Mouse (Mus musculus) embryonic stem cell, embryonic (primary cell): Measurements from ENCODE around the gene Fastkd3.
"Not testable (repeated sequence)": the region's sequence is repeated elsewhere in the genome, so short reads cannot be mapped to it uniquely, and the experiment has no call there.

ENCODE experiments used
- CTCF ChIA-PET, 4 experiments: fragments of 300-600 bp in 2 of 4; fragments of 350-600 bp in 2 of 4; sonication (Branson Sonifier 250); formaldehyde crosslinking; loops; one replicate each; lab custom pipeline; 2022; ENCODE audit warnings: inconsistent platforms in 2 of 4; lab: Charles Lee
- POLR2A ChIA-PET, 4 experiments: fragments of 300-600 bp in 2 of 4; fragments of 350-600 bp in 2 of 4; sonication (Branson Sonifier 250); formaldehyde crosslinking; loops; one replicate each; lab custom pipeline; 2022; ENCODE audit warnings: antibody characterized with exemption in 4 of 4, inconsistent platforms in 1 of 4; lab: Charles Lee

The Fastkd3 gene

DNA sequence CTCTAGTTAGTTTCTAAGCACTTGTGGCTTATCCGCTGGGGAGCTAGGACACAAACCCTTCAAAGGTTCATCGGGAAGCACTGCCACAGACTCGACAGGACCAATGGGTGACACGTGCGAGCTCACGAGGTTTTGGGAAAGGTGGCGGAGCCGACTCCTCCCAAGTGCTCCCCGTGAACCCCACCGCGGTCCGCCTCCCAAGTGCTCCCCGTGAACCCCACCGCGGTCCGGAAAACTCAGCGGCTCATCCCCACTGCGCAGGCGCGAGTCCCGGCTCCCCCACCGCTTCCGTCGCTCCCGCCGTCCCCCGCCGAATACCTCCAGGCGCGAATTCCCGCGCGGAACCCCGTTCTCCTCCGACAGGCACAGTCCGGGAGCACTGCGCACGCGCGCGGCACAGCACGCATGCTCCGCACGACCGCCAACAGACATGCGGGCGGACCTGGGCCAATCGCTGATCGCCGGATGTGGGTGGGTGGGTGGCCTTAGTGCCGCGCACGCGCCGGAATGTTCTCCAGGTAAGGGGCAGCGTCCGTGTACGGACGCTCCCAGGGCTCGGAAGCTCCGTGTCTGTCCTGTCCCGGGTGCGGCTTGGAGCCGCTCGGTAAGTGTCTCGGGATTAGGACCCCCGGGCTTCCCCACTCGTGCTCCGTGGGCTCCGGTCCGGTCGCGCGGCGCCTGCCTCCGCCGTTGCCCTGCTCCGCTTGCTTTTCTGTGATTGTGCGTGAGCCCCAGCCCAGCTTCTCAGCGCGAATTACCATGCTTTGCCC is at the start of gene Fastkd3, which contains the start of gene Mtrr:
Gene Fastkd3, plus strand, starts transcription at position 488 of the 770 bp plus-strand sequence.
Gene Mtrr, minus strand, starts transcription at position 403 of the 770 bp plus-strand sequence.
- ChIA-PET CTCF (no interaction called here), POLR2A (interaction anchor here in 3 of 4 experiments (0.6 to 3.5 kb wide), 20 partner anchors 9 to 1098 kb away, joined by 3 to 74 read pairs (median 5); partner anchors contain the start of genes 1700001L19Rik (in 2 of the 3), Srd5a1 (in 2 of the 3) and Zfp874b (in 1 of the 3))

DNA sequence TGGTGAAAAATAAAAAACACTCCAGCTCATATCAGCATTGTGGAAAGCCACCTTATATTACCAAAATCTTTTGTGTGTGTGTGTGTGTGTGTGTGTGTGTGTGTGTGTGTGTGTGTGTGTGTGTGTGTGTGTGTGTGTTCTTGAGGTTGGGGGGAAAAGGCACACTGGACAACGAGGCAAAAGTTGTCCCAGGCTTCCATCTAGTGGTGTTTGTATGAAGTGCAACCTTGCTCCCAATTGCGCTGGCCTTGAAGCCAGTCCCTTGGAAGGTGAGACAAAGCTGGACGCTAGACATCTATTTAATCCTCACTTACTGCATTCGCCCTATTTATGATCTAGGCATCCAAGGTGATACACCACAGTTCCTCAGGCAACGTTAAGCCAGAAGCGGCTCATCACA is 28.6 kb upstream of the Fastkd3 start:
- CTCF ChIA-PET = interaction anchor here in 2 of 4 experiments (0.6 to 2.1 kb wide), 8 partner anchors 16 to 949 kb away, joined by 3 to 13 read pairs (median 4); no protein-coding TSS in a partner anchor
- POLR2A ChIA-PET = not testable (repeated sequence)

- ChIA-PET POLR2A (interaction anchor here in 2 of 4 experiments (1.0 to 8.6 kb wide), 4 partner anchors 9 to 17 kb away, joined by 3 to 74 read pairs (median 22); partner anchors contain the start of genes Fastkd3 (in 2 of the 2) and Mtrr (in 2 of the 2)), CTCF (no interaction called here)
These were observed 13.9 kb upstream of the Fastkd3 start for GRCm38 (mm10) chr13:68568110-68568509.

DNA sequence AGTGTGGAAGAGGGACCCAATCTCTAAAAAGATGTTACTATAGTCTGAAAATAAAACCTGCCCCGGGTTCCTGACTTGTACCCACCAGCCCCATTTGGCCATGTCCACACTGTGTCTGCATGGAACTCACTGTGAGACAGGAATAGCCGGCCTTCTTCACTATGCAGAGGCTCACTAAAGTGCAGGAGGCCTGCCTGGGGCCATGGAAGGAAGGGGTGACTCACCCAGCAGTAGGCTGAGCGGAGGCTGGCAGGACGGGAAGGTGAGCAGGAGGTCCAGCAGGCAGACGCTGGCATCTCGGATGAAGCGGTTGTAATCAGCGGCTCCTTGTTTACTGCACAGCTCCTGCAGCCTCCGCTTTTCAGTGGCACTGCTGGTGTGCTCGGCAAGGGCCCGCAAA is 13.5 kb upstream of the Fastkd3 start:
- POLR2A ChIA-PET = interaction anchor here in 2 of 4 experiments (0.9 to 8.6 kb wide), 7 partner anchors 9 to 724 kb away, joined by 3 to 74 read pairs (median 3); partner anchors contain the start of genes Fastkd3 (in 2 of the 2), Mtrr (in 2 of the 2) and 1700001L19Rik (in 1 of the 2)

GRCm38 (mm10) chr13:68569589-68570336 is 12.3 kb upstream of the Fastkd3 start:
- CTCF ChIA-PET = interaction anchor here in 1 of 4 experiments (0.6 kb wide), 1 partner anchor 16 kb away, joined by 3 read pairs; no protein-coding TSS in a partner anchor

More for the DNA sequence above, 13.5 kb upstream of the Fastkd3 start:
- CTCF ChIA-PET = no interaction called here

DNA sequence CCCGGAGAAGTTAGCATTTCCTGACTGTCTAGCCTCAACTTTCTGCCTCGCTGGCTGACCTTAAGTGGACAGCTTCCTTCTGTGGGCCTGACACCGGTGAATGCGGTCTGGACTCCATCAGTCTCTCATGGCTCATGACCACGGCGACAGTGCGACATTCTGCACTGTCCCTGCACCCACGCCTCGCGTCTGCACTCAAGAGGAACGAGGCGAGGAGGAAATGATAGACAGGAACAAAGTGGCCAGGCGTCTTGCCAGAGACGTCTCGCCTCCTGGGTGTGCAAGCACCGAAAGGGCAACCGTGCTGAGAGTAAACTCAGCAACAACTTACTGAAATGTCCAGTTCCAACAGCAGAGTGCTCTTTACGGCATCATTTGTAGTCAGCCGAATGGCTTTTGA is 9.8 kb upstream of the Fastkd3 start:
- CTCF ChIA-PET = interaction anchor here in 1 of 4 experiments (1.0 kb wide), 1 partner anchor 21 kb away, joined by 3 read pairs; no protein-coding TSS in a partner anchor
- POLR2A ChIA-PET = interaction anchor here in 3 of 4 experiments (1.0 to 8.6 kb wide), 9 partner anchors 9 to 1152 kb away, joined by 3 to 74 read pairs (median 10); partner anchors contain the start of genes Fastkd3 (in 3 of the 3), Mtrr (in 3 of the 3) and Zfp459 (in 1 of the 3)

More at GRCm38 (mm10) chr13:68569589-68570336, 12.3 kb upstream of the Fastkd3 start:
- POLR2A ChIA-PET = interaction anchor here in 2 of 4 experiments (1.1 to 8.6 kb wide), 6 partner anchors 12 to 725 kb away, joined by 3 to 74 read pairs (median 7); partner anchors contain the start of genes Fastkd3 (in 2 of the 2), Mtrr (in 2 of the 2) and 1700001L19Rik (in 1 of the 2)

DNA sequence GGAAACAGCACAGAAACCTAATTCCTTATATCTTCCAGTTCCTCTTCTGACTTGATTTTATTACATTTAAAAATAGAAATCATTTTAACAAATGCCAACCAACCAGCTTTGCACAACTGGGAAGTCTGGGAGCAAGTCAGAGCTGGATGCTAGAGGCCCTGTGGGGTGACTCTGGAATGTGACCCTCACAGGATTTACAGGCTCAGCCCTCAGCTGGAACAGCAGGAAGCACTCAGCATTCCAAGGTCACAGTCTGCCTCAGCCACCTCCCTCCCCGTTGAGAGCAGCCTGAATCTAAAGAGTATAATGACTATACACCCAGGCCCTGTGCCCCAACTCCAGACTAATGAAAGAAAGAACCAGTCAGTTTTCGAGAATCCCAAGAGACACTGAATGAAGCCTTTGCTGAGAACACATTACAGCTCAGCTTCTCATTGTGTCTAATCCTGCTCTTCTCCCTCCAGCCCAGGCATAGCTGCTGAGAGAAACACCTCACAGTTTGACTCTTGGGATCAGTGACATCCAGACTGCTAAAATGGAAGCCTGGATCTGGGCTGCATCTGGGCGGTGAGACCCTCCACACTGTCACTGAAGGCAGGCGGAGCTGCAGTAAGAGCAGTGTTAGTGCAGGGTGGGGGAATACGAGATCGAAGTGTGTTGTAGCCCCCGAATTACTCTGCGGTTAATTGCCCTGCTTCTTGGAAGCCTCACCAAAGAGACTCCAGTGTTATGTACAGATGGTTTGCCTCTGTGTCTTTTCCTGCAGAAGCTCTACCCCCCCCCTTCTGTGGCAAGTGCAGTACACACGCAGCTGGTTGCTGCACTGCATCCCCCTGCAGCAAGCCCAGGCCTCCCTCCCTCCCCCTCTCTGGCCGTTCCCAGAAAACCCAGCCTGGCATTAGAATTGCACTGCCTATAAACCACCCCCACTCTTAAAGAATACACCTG is 8.8 kb upstream of the Fastkd3 start:
- ChIA-PET CTCF (interaction anchor here in 2 of 4 experiments (1.0 to 1.1 kb wide), 2 partner anchors 20 kb away, joined by 3 to 5 read pairs; no protein-coding TSS in a partner anchor), POLR2A (interaction anchor here in 3 of 4 experiments (0.6 to 8.6 kb wide), 15 partner anchors 8 to 1465 kb away, joined by 3 to 74 read pairs (median 4); partner anchors contain the start of genes Fastkd3 (in 3 of the 3), Mtrr (in 3 of the 3), Gm28557 (in 1 of the 3) and Zfp459 (in 1 of the 3))

- ChIA-PET CTCF (no interaction called here), POLR2A (interaction anchor here in 3 of 4 experiments (0.6 to 3.3 kb wide), 13 partner anchors 7 to 1072 kb away, joined by 3 to 22 read pairs (median 4); partner anchors contain the start of genes Fastkd3 (in 1 of the 3) and Mtrr (in 1 of the 3))
These were observed 7.6 kb upstream of the Fastkd3 start for GRCm38 (mm10) chr13:68574398-68574797.

- ChIA-PET CTCF (no interaction called here), POLR2A (interaction anchor here in 1 of 4 experiments (0.9 to 1.3 kb wide), 2 partner anchors 11 to 16 kb away, joined by 3 to 6 read pairs; no protein-coding TSS in a partner anchor)
These were observed 4.1 kb upstream of the Fastkd3 start for GRCm38 (mm10) chr13:68577945-68578344.

GRCm38 (mm10) chr13:68581086-68581740 is 821 bp upstream of the Fastkd3 start:
- CTCF ChIA-PET = interaction anchor here in 2 of 4 experiments (0.7 to 0.8 kb wide), 3 partner anchors 10 to 1005 kb away, joined by 3 to 5 read pairs (median 3); no protein-coding TSS in a partner anchor
- POLR2A ChIA-PET = interaction anchor here in 3 of 4 experiments (0.9 to 3.5 kb wide), 16 partner anchors 8 to 1097 kb away, joined by 3 to 74 read pairs (median 6); partner anchors contain the start of genes 1700001L19Rik (in 2 of the 3), Srd5a1 (in 2 of the 3) and Zfp874b (in 1 of the 3)

DNA sequence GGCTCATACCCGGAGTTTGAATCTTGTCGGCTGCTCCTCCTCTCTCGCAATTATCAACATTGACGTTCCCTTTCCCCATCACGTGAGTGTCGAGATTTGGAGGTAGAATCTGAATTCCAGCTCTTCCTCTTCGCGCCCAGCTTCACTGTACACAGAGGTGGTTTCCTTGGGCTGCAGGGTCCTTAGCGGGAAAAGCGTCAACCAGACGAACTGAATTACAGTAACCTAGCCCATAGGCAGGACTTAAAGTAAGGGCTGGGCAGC is 415 bp downstream of the Fastkd3 start:
- ChIA-PET CTCF (no interaction called here), POLR2A (interaction anchor here in 3 of 4 experiments (0.6 to 3.5 kb wide), 19 partner anchors 9 to 1099 kb away, joined by 3 to 74 read pairs (median 5); partner anchors contain the start of genes 1700001L19Rik (in 2 of the 3), Srd5a1 (in 1 of the 3) and Zfp874b (in 1 of the 3))

DNA sequence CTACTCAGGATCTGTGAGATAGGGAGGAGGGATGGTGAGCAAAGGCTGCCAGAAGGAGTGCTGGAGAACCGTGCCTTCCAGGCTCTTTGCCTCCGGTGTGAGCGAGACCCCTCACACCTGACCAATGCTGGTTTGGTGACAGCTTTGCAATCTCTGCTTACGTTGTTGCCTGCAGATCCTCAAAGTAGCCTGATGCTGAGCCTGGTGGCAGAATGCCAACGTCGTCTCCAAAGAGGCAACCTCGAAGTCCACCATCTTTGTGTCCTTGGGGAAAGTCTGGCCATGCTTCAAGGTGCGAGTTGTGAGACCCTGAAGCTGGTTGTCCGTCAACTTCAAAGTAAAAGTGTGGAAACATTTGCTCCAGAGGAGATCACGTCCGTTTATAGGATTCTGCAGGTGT is 1.9 kb downstream of the Fastkd3 start:
- ChIA-PET POLR2A (interaction anchor here in 2 of 4 experiments (0.8 to 5.1 kb wide), 7 partner anchors 8 to 15 kb away, joined by 3 to 41 read pairs (median 12); partner anchors contain the start of gene 1700001L19Rik (in 2 of the 2)), CTCF (no interaction called here)

DNA sequence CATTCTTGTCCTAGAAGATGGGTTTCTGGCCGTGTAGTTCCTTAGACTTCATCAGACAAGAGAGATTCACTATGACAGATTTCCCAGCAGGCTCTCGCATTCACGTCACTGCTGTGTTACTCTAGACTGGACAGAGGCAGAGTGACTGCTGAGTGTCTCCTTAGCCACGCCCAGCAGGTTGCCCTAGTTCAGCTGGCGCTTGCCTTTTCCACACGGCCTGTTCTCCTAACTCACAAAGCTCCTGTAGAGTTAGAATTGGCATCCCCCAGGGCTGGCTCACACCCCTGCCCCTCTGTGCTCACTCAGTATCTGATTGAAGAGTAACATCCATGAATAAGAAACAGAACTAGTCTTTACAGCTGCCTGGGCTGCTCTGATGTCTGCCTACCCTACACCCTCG is 3.4 kb downstream of the Fastkd3 start:
- POLR2A ChIA-PET = interaction anchor here in 2 of 4 experiments (0.9 to 5.1 kb wide), 6 partner anchors 10 to 20 kb away, joined by 3 to 41 read pairs (median 13); partner anchors contain the start of gene 1700001L19Rik (in 1 of the 2)
- CTCF ChIA-PET = interaction anchor here in 2 of 4 experiments (0.6 to 1.3 kb wide), 3 partner anchors 11 to 908 kb away, joined by 3 to 4 read pairs (median 3); no protein-coding TSS in a partner anchor

GRCm38 (mm10) chr13:68588352-68588751 is 6.3 kb downstream of the Fastkd3 start:
- CTCF ChIA-PET = no interaction called here
- POLR2A ChIA-PET = interaction anchor here in 2 of 4 experiments (0.6 to 5.1 kb wide), 2 partner anchors 8 to 944 kb away, joined by 3 to 41 read pairs; partner anchors contain the start of gene 1700001L19Rik (in 1 of the 2)

DNA sequence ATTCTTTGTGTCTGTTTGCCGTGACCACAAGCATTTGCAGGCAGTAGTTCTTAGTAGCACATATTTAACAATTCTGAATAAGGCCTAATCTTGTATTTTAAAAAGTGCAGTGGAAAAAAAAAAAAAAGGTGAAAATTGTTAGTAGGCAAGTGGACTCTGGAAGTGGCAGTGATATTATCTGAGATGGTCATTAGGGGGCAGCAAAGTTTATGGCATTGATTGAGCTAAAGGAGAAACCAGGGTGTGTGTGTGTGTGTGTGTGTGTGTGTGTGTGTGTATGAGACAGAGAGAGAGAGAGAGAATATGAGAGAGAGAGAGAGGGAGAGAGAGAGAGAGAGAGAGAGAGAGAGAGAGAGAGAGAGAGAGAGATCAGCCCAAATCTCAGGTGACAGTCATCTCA is 11.8 kb downstream of the Fastkd3 start:
- POLR2A ChIA-PET = interaction anchor here in 3 of 4 experiments (0.5 to 7.4 kb wide), 10 partner anchors 8 to 1615 kb away, joined by 3 to 41 read pairs (median 4); no protein-coding TSS in a partner anchor

More for the DNA sequence above, 11.8 kb downstream of the Fastkd3 start:
- CTCF ChIA-PET = interaction anchor here (0.6 to 1.6 kb wide), 8 partner anchors 12 to 866 kb away, joined by 3 to 11 read pairs (median 4); partner anchors contain the start of gene Adcy2 (in 1 of the 4)
